Mouse (Mus musculus): ENCODE results near the gene Olfr481. TPM values are rescaled to one million over a fixed set of nuclear protein-coding genes. Genes with fewer than 3 reads are reported as not detected.

Olfr481 gene
- polyA plus RNA-seq, 1 experiment from 2014 or later, result not detected

DNA sequence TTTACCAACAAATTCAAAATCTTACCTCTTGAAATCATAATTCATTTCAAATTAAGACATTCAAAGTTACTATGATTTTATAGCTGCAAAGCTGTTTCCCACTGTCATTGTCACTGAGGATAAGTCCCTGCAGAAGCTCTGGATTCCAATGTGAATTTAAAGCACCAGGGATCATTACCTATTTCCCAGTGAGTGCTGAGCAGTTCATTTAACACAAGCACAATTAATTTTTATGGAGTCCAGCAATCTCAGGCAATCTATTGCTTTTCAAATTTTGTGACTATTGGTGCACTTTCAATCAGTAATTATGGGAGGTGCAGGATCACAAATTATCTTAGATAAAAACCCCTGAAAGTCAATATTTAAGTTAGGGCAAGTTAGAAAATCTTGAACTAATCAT is 47.7 kb downstream of the Olfr481 start, which contains the start of gene Olfr484:
TSS of gene Olfr484 (minus strand) at position 101 of the 400 bp plus-strand sequence.
- Histone ChIP-seq H3K9ac (ENCODE audit: low read length) (no peak within 1 kb of the TSS), H3K27me3 (ENCODE audit: control insufficient read depth, insufficient read depth, low read length) (no peaks in the 10 kb centered on the region), H3K4me2 (ENCODE audit: low read length) (no peak within 1 kb of the TSS), H3K27ac (replicated peaks in 1 of 2; ENCODE audit: control insufficient read depth in 1 of 2, insufficient read depth in 1 of 2, low read depth in 2 of 2, low read length in 2 of 2) (no peak within 1 kb of the TSS), H3K36me3 (ENCODE audit: control insufficient read depth, insufficient read depth, low read length) (no peaks in the 10 kb centered on the region), H3K4me3 (ENCODE audit: control insufficient read depth in 1 of 2, insufficient read depth in 1 of 2, low read depth in 1 of 2, low read length in 2 of 2) (no peak within 1 kb of the TSS), H3K9me3 (ENCODE audit: control insufficient read depth, low read length) (no peaks in the 10 kb centered on the region), H3K4me1 (ENCODE audit: control insufficient read depth in 2 of 2, insufficient read depth in 2 of 2, low read length in 2 of 2) (no peaks in the 10 kb centered on the region)
- no peak for ATAC-seq (ENCODE audit: insufficient number of reproducible peaks, insufficient read depth, low FRiP score, low read depth)

Other genes starting within 250 kb of the Olfr481 start
- not detected in 2 replicates for gene Olfr470, start 232.4 kb upstream of the Olfr481 start, polyA plus RNA-seq (2014; fragmentation: Nextera tagmentation; extraction: Ambion mirVana)
- gene Olfr472, start 182.0 kb upstream of the Olfr481 start, polyA plus RNA-seq (2014; fragmentation: Nextera tagmentation; extraction: Ambion mirVana), result not detected in 2 replicates
- not detected in 2 replicates for gene Olfr473, start 149.4 kb upstream of the Olfr481 start, polyA plus RNA-seq (2014; fragmentation: Nextera tagmentation; extraction: Ambion mirVana)
- not detected in 2 replicates for gene Olfr474, start 125.2 kb upstream of the Olfr481 start, polyA plus RNA-seq (2014; fragmentation: Nextera tagmentation; extraction: Ambion mirVana)
- not detected in 2 replicates for gene Olfr476, start 115.1 kb upstream of the Olfr481 start, polyA plus RNA-seq (2014; fragmentation: Nextera tagmentation; extraction: Ambion mirVana)
- gene Olfr477, start 93.2 kb upstream of the Olfr481 start, polyA plus RNA-seq (2014; fragmentation: Nextera tagmentation; extraction: Ambion mirVana), result not detected in 2 replicates
- gene Olfr478, start 45.9 kb upstream of the Olfr481 start, polyA plus RNA-seq (2014; fragmentation: Nextera tagmentation; extraction: Ambion mirVana), result not detected in 2 replicates
- not detected in 2 replicates for gene Olfr479, start 29.2 kb upstream of the Olfr481 start, polyA plus RNA-seq (2014; fragmentation: Nextera tagmentation; extraction: Ambion mirVana)
- not detected in 2 replicates for gene Olfr480, start 12.5 kb upstream of the Olfr481 start, polyA plus RNA-seq (2014; fragmentation: Nextera tagmentation; extraction: Ambion mirVana)
- gene Olfr482, start 17.7 kb downstream of the Olfr481 start, polyA plus RNA-seq (2014; fragmentation: Nextera tagmentation; extraction: Ambion mirVana), result 0.09 TPM in 1 of 2 replicates, not detected in the other
- not detected in 2 replicates for gene Olfr483, start 21.0 kb downstream of the Olfr481 start, polyA plus RNA-seq (2014; fragmentation: Nextera tagmentation; extraction: Ambion mirVana)
- gene Olfr484, start 47.6 kb downstream of the Olfr481 start, polyA plus RNA-seq (2014; fragmentation: Nextera tagmentation; extraction: Ambion mirVana), result not detected in 2 replicates
- gene Olfr485, start 80.0 kb downstream of the Olfr481 start, polyA plus RNA-seq (2014; fragmentation: Nextera tagmentation; extraction: Ambion mirVana), result not detected in 2 replicates
- gene Olfr486, start 92.9 kb downstream of the Olfr481 start, polyA plus RNA-seq (2014; fragmentation: Nextera tagmentation; extraction: Ambion mirVana), result not detected in 2 replicates
- not detected in 2 replicates for gene Olfr487, start 134.8 kb downstream of the Olfr481 start, polyA plus RNA-seq (2014; fragmentation: Nextera tagmentation; extraction: Ambion mirVana)
- gene Olfr488, start 178.5 kb downstream of the Olfr481 start, polyA plus RNA-seq (2014; fragmentation: Nextera tagmentation; extraction: Ambion mirVana), result not detected in 2 replicates
- gene Olfr490, start 209.1 kb downstream of the Olfr481 start, polyA plus RNA-seq (2014; fragmentation: Nextera tagmentation; extraction: Ambion mirVana), result not detected in 2 replicates
- gene Olfr491, start 233.6 kb downstream of the Olfr481 start, polyA plus RNA-seq (2014; fragmentation: Nextera tagmentation; extraction: Ambion mirVana), result not detected in 2 replicates
- gene Olfr492, start 243.8 kb downstream of the Olfr481 start, polyA plus RNA-seq (2014; fragmentation: Nextera tagmentation; extraction: Ambion mirVana), result not detected in 2 replicates